Mouse (Mus musculus) forebrain, embryonic 11.5 days (tissue): ENCODE data around the gene Wfdc17. TPM values are rescaled to one million over a fixed set of nuclear protein-coding genes. Genes with fewer than 3 reads are reported as not detected.
A peak's percentile ranks its signal among the peaks of the same experiment; 100 is the strongest.

Experiments
- ATAC-seq: fragments of 200-750 bp; cut with Nextera tagmentation; replicated peaks from 2 replicates; pipeline ENCODE4 v1.8.0; 2017; ENCODE audit warnings: moderate TSS enrichment; ENCODE audit not compliant: low FRiP score
- DNase-seq: peaks from one replicate; pipeline ENCODE4 v3.0.0-alpha.2; 2017; ENCODE audit warnings: low spot score
- H3K27ac ChIP-seq: fragments of 300-500 bp; sonication (generic); 2 replicates; pipeline ENCODE4 v1.5.1; 2014; ENCODE audit warnings: low read depth, low read length
- H3K27me3 ChIP-seq: fragments of 300-500 bp; sonication (generic); 2 replicates; pipeline ENCODE4 v1.6.1; 2014; ENCODE audit warnings: mild to moderate bottlenecking, low read length, mixed read lengths; ENCODE audit not compliant: control insufficient read depth, insufficient read depth
- H3K36me3 ChIP-seq: fragments of 300-500 bp; sonication (generic); 2 replicates; pipeline ENCODE4 v1.6.1; 2014; ENCODE audit warnings: mild to moderate bottlenecking, low read length, moderate library complexity, mixed read lengths; ENCODE audit not compliant: control insufficient read depth, insufficient read depth
- H3K4me1 ChIP-seq: fragments of 300-500 bp; sonication (generic); replicated peaks from 2 replicates; pipeline ENCODE4 v1.6.1; 2014; ENCODE audit warnings: low read length, mixed read lengths; ENCODE audit not compliant: control insufficient read depth, insufficient read depth
- H3K4me2 ChIP-seq: fragments of 300-500 bp; sonication (generic); 2 replicates; pipeline ENCODE4 v1.6.1; 2014; ENCODE audit warnings: low read depth, mild to moderate bottlenecking, low read length, moderate library complexity, mixed read lengths; ENCODE audit not compliant: severe bottlenecking
- H3K4me3 ChIP-seq: fragments of 300-500 bp; sonication (generic); 2 replicates; pipeline ENCODE4 v1.5.1; 2014; ENCODE audit warnings: low read depth, low read length
- H3K9ac ChIP-seq: fragments of 300-500 bp; sonication (generic); 2 replicates; pipeline ENCODE4 v1.6.1; 2014; ENCODE audit warnings: low read length
- H3K9me3 ChIP-seq: fragments of 300-500 bp; sonication (generic); 2 replicates; pipeline ENCODE4 v1.6.1; 2016; ENCODE audit warnings: low read length, mixed read lengths; ENCODE audit not compliant: control insufficient read depth
- WGBS: fragments of 180-500 bp; shearing (Covaris S2); extraction: QIAGEN DNeasy Blood & Tissue Kit; methylation state at CpG from one replicate; pipeline ENCODE4 v1.1.7; 2014; 5-methylcytosine and 5-hydroxymethylcytosine counted together
- polyA plus RNA-seq: library from polyadenylated mRNA; unstranded; fragments of >200 nt; fragmentation: Nextera tagmentation; extraction: Ambion mirVana; gene quantifications from 2 replicates; pipeline ENCODE4 v1.2.1, GENCODE M21; 2014

The Wfdc17 gene
- polyA plus RNA-seq, 1 experiment from 2014 or later: 0.40 TPM

GRCm38 (mm10) chr11:83746152-83746551 lies 42.4 kb downstream of the Wfdc17 start:
- DNase-seq: no peak
- no peaks in the 10 kb centered on the region for H3K9me3 ChIP-seq
- ATAC-seq: no peak
- no peaks in the 10 kb centered on the region for H3K27me3 ChIP-seq
- H3K4me3 ChIP-seq: no peak overlapping the region
- no peaks in the 10 kb centered on the region for H3K36me3 ChIP-seq
- no peaks in the 10 kb centered on the region for H3K4me1 ChIP-seq
- 71% methylated on average over 4 of the region's 4 CpGs for WGBS
- H3K4me2 ChIP-seq: no peak overlapping the region
- H3K9ac ChIP-seq: no peak overlapping the region
- H3K27ac ChIP-seq: no peak overlapping the region

GRCm38 (mm10) chr11:83746681-83747080 lies 42.9 kb downstream of the Wfdc17 start, which contains the start of gene Wfdc21:
TSS of gene Wfdc21 (plus strand) at chr11:83746940.
- H3K4me2 ChIP-seq: no peak within 1 kb of the TSS
- 83% methylated on average over 5 of the region's 5 CpGs for WGBS
- no peaks in the 10 kb centered on the region for H3K36me3 ChIP-seq
- H3K9me3 ChIP-seq: no peaks in the 10 kb centered on the region
- DNase-seq (no peak), ATAC-seq (no peak)
- H3K4me3 ChIP-seq: no peak within 1 kb of the TSS
- no peaks in the 10 kb centered on the region for H3K27me3 ChIP-seq
- H3K4me1 ChIP-seq: no peaks in the 10 kb centered on the region
- no peak within 1 kb of the TSS for H3K27ac ChIP-seq
- H3K9ac ChIP-seq: no peak within 1 kb of the TSS

DNA sequence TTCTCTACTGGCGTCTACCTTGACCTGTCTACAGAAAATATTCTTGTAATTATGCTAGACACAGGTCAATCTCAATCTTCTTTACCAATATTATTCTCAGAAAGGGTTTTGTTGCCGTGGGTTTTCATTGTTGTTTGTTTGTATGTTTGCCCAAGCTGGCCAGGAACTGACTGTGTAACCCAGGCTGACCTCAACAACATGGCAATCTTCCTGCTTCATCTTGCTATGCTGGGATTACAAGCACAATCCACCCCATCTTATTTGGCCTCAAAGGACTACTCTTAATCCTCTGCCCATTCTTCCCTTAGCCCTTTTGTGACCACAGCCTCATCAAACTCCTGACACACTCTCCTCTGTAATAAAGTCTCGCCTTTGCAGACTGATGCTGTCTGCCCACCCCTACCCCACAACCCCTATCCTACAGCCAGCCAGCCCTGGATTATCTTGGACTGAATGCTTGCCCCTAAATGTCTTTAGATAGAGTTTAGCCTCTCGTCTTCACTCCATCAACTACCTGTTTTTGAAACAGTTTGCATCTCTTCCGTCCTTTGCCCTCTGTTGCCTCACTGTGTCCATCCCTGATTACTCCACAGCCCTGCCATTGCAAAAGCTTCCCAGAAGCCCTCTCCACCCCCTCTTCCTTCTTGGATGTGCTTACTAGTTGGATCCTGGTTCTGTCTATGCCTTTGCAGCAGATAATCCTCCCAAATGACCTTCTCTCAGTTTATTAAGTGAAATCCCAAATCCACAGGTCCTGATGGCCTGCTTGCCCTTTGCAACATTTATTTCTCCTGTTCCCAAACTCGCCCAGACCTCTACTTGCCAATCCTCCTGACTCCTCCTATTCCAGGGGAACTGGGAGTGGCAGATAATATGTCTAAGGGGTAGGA lies 43.8 kb downstream of the Wfdc17 start:
- Histone ChIP-seq H3K27ac (no peak overlapping the region), H3K4me1 (no peaks in the 10 kb centered on the region), H3K9me3 (no peaks in the 10 kb centered on the region), H3K36me3 (no peaks in the 10 kb centered on the region), H3K4me2 (no peak overlapping the region), H3K27me3 (no peaks in the 10 kb centered on the region), H3K4me3 (no peak overlapping the region), H3K9ac (no peak overlapping the region)
- 67% methylated on average over 6 of the region's 6 CpGs for WGBS
- ATAC-seq: no peak
- no peak for DNase-seq

GRCm38 (mm10) chr11:83753581-83754181 lies 49.9 kb downstream of the Wfdc17 start, which contains the start of gene Heatr6:
TSS of gene Heatr6 (plus strand) at chr11:83753696.
- peaks cover 4% of the 10 kb centered on the region; the same call in 1 of the 2 replicates for H3K4me1 ChIP-seq
- peaks cover 3% of the 10 kb centered on the region; the same call in 1 of the 2 replicates for H3K36me3 ChIP-seq
- H3K27ac ChIP-seq: peak within 1 kb of the TSS; percentile 25; the same call in 1 of the 2 replicates
- H3K9me3 ChIP-seq: no peaks in the 10 kb centered on the region
- DNase-seq (peak; percentile 92), ATAC-seq (peak; percentile 93)
- WGBS: under 1% methylated on average over 47 of the region's 47 CpGs
- peak within 1 kb of the TSS; percentile 64 for H3K4me2 ChIP-seq
- peak within 1 kb of the TSS; percentile 72 for H3K4me3 ChIP-seq
- H3K27me3 ChIP-seq: no peaks in the 10 kb centered on the region
- peak within 1 kb of the TSS; percentile 79 for H3K9ac ChIP-seq

- H3K4me3 ChIP-seq: peak overlapping the region; percentile 72
- H3K27ac ChIP-seq: peak overlapping the region; percentile 25; the same call in 1 of the 2 replicates
- H3K9ac ChIP-seq: peak overlapping the region; percentile 79
- DNase-seq: no peak
- H3K4me1 ChIP-seq: peaks cover 4% of the 10 kb centered on the region; the same call in 1 of the 2 replicates
- peak; percentile 24; the same call in 1 of the 2 replicates for ATAC-seq
- H3K27me3 ChIP-seq: no peaks in the 10 kb centered on the region
- 6% methylated on average over 8 of the region's 8 CpGs for WGBS
- peak overlapping the region; percentile 64 for H3K4me2 ChIP-seq
- H3K36me3 ChIP-seq: peaks cover 8% of the 10 kb centered on the region; the same call in 1 of the 2 replicates
- H3K9me3 ChIP-seq: no peaks in the 10 kb centered on the region
Observed at GRCm38 (mm10) chr11:83754227-83754626, 50.4 kb downstream of the Wfdc17 start.

Other genes with a start within 250 kb of the Wfdc17 start
- gene Mmp28, start 240.9 kb upstream of the Wfdc17 start, polyA plus RNA-seq: 1.9 and 2.1 TPM in 2 replicates
- 13.8 and 14.9 TPM in 2 replicates for gene Taf15, start 230.9 kb upstream of the Wfdc17 start, polyA plus RNA-seq
- gene Heatr9, start 181.8 kb upstream of the Wfdc17 start, polyA plus RNA-seq: not detected in 2 replicates
- gene Ccl5, start 173.5 kb upstream of the Wfdc17 start, polyA plus RNA-seq: not detected in 2 replicates
- gene Ccl9, start 125.4 kb upstream of the Wfdc17 start, polyA plus RNA-seq: 1.1 and 1.3 TPM in 2 replicates
- 0.80 and 0.89 TPM in 2 replicates for gene Ccl6, start 110.9 kb upstream of the Wfdc17 start, polyA plus RNA-seq
- not detected in 2 replicates for gene Rpl9-ps1, start 58.4 kb upstream of the Wfdc17 start, polyA plus RNA-seq
- 0.63 and 0.95 TPM in 2 replicates for gene Ccl3, start 54.6 kb upstream of the Wfdc17 start, polyA plus RNA-seq
- 0.44 TPM in 1 of 2 replicates, not detected in the other for gene Ccl4, start 41.4 kb upstream of the Wfdc17 start, polyA plus RNA-seq
- not detected in 2 replicates for gene Wfdc18, start 5.0 kb downstream of the Wfdc17 start, polyA plus RNA-seq
- gene Wfdc21, start 42.9 kb downstream of the Wfdc17 start, polyA plus RNA-seq: not detected in 2 replicates
- 34.4 and 36.5 TPM in 2 replicates for gene Heatr6, start 49.7 kb downstream of the Wfdc17 start, polyA plus RNA-seq
- not detected in 2 replicates for gene Hnf1b, start 146.1 kb downstream of the Wfdc17 start, polyA plus RNA-seq
- gene Ddx52, start 238.1 kb downstream of the Wfdc17 start, polyA plus RNA-seq: 48.3 and 52.7 TPM in 2 replicates